Mouse (Mus musculus): ENCODE data around the gene Bbof1. TPM values are rescaled to one million over a fixed set of nuclear protein-coding genes. Genes with fewer than 3 reads are reported as not detected.
A peak's percentile ranks its signal among the peaks of the same experiment; 100 is the strongest.

Bbof1 gene
- total and polyA plus RNA-seq, 2 experiments = 0.18 TPM; not detected in 1

- TF ChIP-seq CTCF (IDR thresholded peaks at IDR 0.05; ENCODE audit: low read depth, low read length) = no peak
- TF ChIP-seq POLR2A (IDR thresholded peaks at IDR 0.05; ENCODE audit: extremely low read depth, insufficient read depth, low read length) = peak; percentile 81; the same call in 1 of the 2 replicates
- Histone ChIP-seq H3K9ac (ENCODE audit: low read depth, low read length) (peak overlapping the region; percentile 93), H3K4me1 (ENCODE audit: control insufficient read depth, insufficient read depth, low read length) (peaks cover 16% of the 10 kb centered on the region), H3K79me2 (ENCODE audit: control insufficient read depth, insufficient read depth, low read length) (peaks cover 3% of the 10 kb centered on the region; the same call in 1 of the 2 replicates), H3K27me3 (ENCODE audit: control insufficient read depth, insufficient read depth, low read length) (no peaks in the 10 kb centered on the region), H3K27ac (replicated peaks; ENCODE audit: insufficient read depth, low read depth, low read length) (peak overlapping the region; percentile 100), H3K4me3 (ENCODE audit: insufficient read depth, low read depth, low read length) (peak overlapping the region; percentile 77), H3K36me3 (ENCODE audit: control insufficient read depth, insufficient read depth, low read length) (peaks cover 13% of the 10 kb centered on the region; the same call in 1 of the 2 replicates)
- WGBS = 17% methylated on average over 3 of the region's 3 CpGs
- peak; percentile 95 for DNase-seq (ENCODE audit: extremely low read depth, low read depth, low spot score)
These were observed 8.2 kb upstream of the Bbof1 start for GRCm38 (mm10) chr12:84400653-84401052.

GRCm38 (mm10) chr12:84402923-84403322 lies 5.9 kb upstream of the Bbof1 start:
- Histone ChIP-seq H3K4me1 (ENCODE audit: control insufficient read depth, insufficient read depth, low read length) (peaks cover 9% of the 10 kb centered on the region), H3K4me3 (ENCODE audit: insufficient read depth, low read depth, low read length) (no peak overlapping the region), H3K9ac (ENCODE audit: low read depth, low read length) (no peak overlapping the region; the same call in 1 of the 2 replicates), H3K27me3 (ENCODE audit: control insufficient read depth, insufficient read depth, low read length) (no peaks in the 10 kb centered on the region), H3K36me3 (ENCODE audit: control insufficient read depth, insufficient read depth, low read length) (no peaks in the 10 kb centered on the region), H3K79me2 (ENCODE audit: control insufficient read depth, insufficient read depth, low read length) (peaks cover 6% of the 10 kb centered on the region; the same call in 1 of the 2 replicates), H3K27ac (replicated peaks; ENCODE audit: insufficient read depth, low read depth, low read length) (peak overlapping the region; percentile 22)
- TF ChIP-seq POLR2A (IDR thresholded peaks at IDR 0.05; ENCODE audit: extremely low read depth, insufficient read depth, low read length) (no peak), CTCF (IDR thresholded peaks at IDR 0.05; ENCODE audit: low read depth, low read length) (no peak)
- 22% methylated on average over 9 of the region's 9 CpGs for WGBS
- DNase-seq (ENCODE audit: extremely low read depth, low read depth, low spot score) = peak; percentile 66

DNA sequence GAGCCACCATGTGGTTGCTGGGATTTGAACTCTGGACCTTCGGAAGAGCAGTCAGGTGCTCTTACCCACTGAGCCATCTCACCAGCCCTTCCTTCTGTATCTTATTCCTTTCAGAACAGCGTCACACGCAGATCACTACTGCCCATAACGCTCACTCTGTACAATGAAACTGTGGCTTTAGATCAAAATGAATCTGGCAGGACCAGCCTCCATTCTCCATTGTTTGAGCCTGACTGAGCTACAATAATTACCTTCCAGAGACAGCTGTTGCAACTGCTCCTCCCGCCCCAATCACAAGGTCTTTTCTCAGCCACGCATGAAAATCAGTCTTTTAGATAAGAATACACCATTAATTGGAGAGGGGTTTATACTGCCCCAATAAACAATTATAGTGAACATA lies 4.3 kb upstream of the Bbof1 start:
- WGBS = 97% methylated on average over 6 of the region's 6 CpGs
- H3K4me1 ChIP-seq (ENCODE audit: control insufficient read depth, insufficient read depth, low read length) = peaks cover 10% of the 10 kb centered on the region; the same call in 1 of the 2 replicates
- TF ChIP-seq POLR2A (IDR thresholded peaks at IDR 0.05; ENCODE audit: extremely low read depth, insufficient read depth, low read length) = no peak
- no peak for TF ChIP-seq CTCF (IDR thresholded peaks at IDR 0.05; ENCODE audit: low read depth, low read length)

GRCm38 (mm10) chr12:84407259-84407658 lies 1.6 kb upstream of the Bbof1 start:
- no peak overlapping the region for H3K27ac ChIP-seq (replicated peaks; ENCODE audit: insufficient read depth, low read depth, low read length)
- H3K4me3 ChIP-seq (ENCODE audit: insufficient read depth, low read depth, low read length) = no peak overlapping the region
- no peak overlapping the region for H3K9ac ChIP-seq (ENCODE audit: low read depth, low read length)
- H3K4me1 ChIP-seq (ENCODE audit: control insufficient read depth, insufficient read depth, low read length) = peaks cover 10% of the 10 kb centered on the region; the same call in 1 of the 2 replicates
- no peaks in the 10 kb centered on the region for H3K27me3 ChIP-seq (ENCODE audit: control insufficient read depth, insufficient read depth, low read length)
- WGBS = 64% methylated on average over 4 of the region's 4 CpGs
- TF ChIP-seq CTCF (IDR thresholded peaks at IDR 0.05; ENCODE audit: low read depth, low read length) (no peak), POLR2A (IDR thresholded peaks at IDR 0.05; ENCODE audit: extremely low read depth, insufficient read depth, low read length) (no peak)
- no peak for DNase-seq (ENCODE audit: extremely low read depth, low read depth, low spot score)
- H3K36me3 ChIP-seq (ENCODE audit: control insufficient read depth, insufficient read depth, low read length) = no peaks in the 10 kb centered on the region
- H3K79me2 ChIP-seq (ENCODE audit: control insufficient read depth, insufficient read depth, low read length) = peaks cover 2% of the 10 kb centered on the region; the same call in 1 of the 2 replicates

More for the DNA sequence above, 4.3 kb upstream of the Bbof1 start:
- Histone ChIP-seq H3K27me3 (ENCODE audit: control insufficient read depth, insufficient read depth, low read length) (no peaks in the 10 kb centered on the region), H3K27ac (replicated peaks; ENCODE audit: insufficient read depth, low read depth, low read length) (no peak overlapping the region), H3K9ac (ENCODE audit: low read depth, low read length) (no peak overlapping the region), H3K79me2 (ENCODE audit: control insufficient read depth, insufficient read depth, low read length) (peaks cover 2% of the 10 kb centered on the region; the same call in 1 of the 2 replicates), H3K4me3 (ENCODE audit: insufficient read depth, low read depth, low read length) (no peak overlapping the region), H3K36me3 (ENCODE audit: control insufficient read depth, insufficient read depth, low read length) (no peaks in the 10 kb centered on the region)
- no peak for DNase-seq (ENCODE audit: extremely low read depth, low read depth, low spot score)

DNA sequence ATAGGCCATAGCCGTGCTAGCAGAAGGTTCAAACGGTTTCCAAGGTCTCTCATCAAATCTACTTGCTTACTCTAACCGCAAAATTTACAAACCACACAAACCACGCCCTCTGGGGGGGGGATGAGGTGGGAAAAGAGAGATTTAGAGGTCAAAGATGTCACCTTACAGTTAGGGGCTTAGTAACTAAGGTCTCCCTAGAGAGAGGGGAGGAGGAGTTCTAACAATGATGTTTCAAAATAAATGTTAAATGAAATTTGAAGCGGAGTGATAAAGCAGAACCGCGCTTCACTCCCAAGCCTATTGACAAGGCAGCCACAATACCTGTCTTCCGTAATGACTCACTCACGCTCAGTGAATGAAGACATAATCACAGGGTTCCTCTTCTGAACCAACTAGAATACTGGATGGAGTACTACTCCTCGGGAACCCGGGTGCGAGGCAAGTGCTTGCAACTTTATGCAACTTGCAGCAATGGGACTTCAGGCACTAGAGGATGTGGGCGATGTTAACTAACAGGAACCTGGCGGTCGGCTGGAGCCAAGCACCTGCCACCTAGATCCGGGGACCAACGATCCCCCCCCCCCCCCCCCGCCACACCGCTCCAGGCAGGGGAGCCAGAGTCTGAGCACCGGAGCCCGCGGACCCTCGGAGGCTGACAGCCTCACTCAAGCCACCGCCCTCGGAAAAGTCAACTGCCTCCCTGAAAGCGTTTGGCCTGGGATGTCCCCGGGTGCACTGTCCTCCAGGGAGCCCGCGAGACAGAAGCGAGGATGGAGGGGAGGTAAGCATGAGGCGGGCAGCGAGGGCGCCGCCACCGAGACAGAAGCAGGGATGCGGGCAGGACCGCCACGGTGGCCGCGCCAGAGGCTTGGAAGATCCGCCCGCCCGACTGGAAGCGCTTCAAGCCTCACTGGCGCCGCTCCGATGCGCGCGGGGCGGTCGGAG lies 725 bp upstream of the Bbof1 start:
- Histone ChIP-seq H3K9ac (ENCODE audit: low read depth, low read length) (peak overlapping the region; percentile 87), H3K36me3 (ENCODE audit: control insufficient read depth, insufficient read depth, low read length) (no peaks in the 10 kb centered on the region), H3K4me1 (ENCODE audit: control insufficient read depth, insufficient read depth, low read length) (peaks cover 4% of the 10 kb centered on the region; the same call in 1 of the 2 replicates), H3K27ac (replicated peaks; ENCODE audit: insufficient read depth, low read depth, low read length) (peak overlapping the region; percentile 66), H3K79me2 (ENCODE audit: control insufficient read depth, insufficient read depth, low read length) (peaks cover 2% of the 10 kb centered on the region; the same call in 1 of the 2 replicates), H3K27me3 (ENCODE audit: control insufficient read depth, insufficient read depth, low read length) (no peaks in the 10 kb centered on the region), H3K4me3 (ENCODE audit: insufficient read depth, low read depth, low read length) (peak overlapping the region; percentile 87)
- no peak for TF ChIP-seq POLR2A (IDR thresholded peaks at IDR 0.05; ENCODE audit: extremely low read depth, insufficient read depth, low read length)
- no peak for TF ChIP-seq CTCF (IDR thresholded peaks at IDR 0.05; ENCODE audit: low read depth, low read length)
- under 1% methylated on average over 52 of the region's 52 CpGs for WGBS
- no peak for DNase-seq (ENCODE audit: extremely low read depth, low read depth, low spot score)

Data from liver, adult 2 months (tissue).